Mouse (Mus musculus): Measurements from ENCODE around the gene Pan3. TPM values are rescaled to one million over a fixed set of nuclear protein-coding genes. Genes with fewer than 3 reads are reported as not detected.
"Not testable (repeated sequence)": the region's sequence is repeated elsewhere in the genome, so short reads cannot be mapped to it uniquely, and the experiment has no call there.

Pan3 gene
- total and polyA plus RNA-seq, 3 experiments: 20.0 to 30.5 (median 27.3) TPM

DNA sequence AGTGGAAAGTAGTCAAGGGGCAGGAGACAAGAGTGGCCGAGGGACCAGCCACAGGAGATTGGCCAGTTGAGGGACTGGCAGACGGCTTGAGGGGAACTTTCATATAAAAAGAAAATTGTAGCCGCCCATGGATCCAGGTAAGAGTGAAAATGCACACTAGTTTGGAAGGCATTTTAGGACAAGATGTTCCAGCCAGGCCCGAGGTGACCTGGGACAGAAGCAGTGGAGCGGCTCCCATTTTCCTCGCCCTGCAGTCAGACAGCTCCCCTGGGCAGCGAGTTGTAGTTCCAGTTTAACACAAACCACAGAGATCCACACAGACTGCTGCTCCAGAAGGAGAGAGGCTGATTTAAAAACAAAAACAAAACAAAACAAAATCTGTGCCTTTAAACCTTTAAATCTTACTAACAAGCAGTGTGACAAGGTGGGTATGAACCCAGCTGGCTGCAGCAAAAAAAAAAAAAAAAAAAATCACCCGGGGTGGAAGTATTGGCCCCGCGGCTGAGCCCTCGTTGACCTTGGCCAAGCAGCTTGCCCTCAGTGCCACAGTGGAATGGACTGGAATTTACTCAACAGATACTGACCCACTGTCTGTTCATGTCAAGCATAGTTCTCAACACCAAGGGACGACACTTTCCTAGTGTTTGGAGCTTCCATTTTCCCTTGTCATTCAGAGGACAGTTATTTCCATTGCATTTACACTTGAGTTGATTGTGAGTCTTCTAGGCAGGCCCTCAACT lies 119.2 kb downstream of the Pan3 start:
- no peaks in the 10 kb centered on the region for H3K36me3 ChIP-seq (ENCODE audit: control insufficient read depth, insufficient read depth, low read length)
- intact Hi-C loops (cut with DNase I): no loop called here

DNA sequence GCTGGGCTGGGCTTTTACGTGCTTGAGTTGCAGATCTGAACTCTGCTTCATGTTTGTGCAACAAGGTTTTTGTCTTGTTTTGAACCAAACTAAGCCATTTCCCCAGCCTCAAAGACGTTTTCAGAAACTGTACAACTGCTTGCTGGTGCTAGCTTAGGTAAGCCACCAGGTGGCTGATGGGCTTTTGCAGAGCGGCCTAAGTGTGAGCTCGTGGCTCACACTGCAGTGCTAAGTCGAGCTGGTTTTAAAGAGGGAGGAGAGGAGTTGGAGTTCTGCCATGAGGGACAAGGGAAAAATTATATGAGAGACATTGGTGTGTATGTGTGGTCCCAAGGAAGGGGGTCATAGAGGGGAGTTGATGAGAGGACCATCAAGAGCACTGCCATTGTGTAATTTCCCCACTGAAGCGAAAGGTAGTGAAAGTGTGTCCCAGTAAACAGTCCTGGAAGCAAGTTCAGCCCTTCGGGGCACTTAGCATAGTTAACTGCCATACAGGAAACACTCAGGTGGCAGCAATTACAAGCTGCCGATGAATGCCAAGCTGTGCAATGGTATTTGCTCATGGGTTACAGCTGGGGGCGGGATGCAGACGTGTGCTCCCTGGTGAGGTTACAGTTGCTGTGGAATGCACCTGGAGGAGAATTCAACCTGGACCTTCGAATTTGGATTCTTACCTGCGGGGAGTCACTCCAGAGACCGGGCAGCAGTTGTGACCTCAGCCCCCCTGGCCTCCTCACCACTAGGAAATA lies 122.1 kb downstream of the Pan3 start:
- intact Hi-C loops (cut with DNase I): no loop called here
- H3K79me2 ChIP-seq (replicated peaks; ENCODE audit: control insufficient read depth, insufficient read depth, low read length): no peaks in the 10 kb centered on the region
- no peaks in the 10 kb centered on the region for H3K4me1 ChIP-seq (ENCODE audit: control insufficient read depth, insufficient read depth, low read length)
- 88% methylated on average over 13 of the region's 13 CpGs for WGBS
- TF ChIP-seq POLR2A (IDR thresholded peaks at IDR 0.05; ENCODE audit: insufficient read depth, low read depth, low read length) (no peak), EP300 (IDR thresholded peaks at IDR 0.05; ENCODE audit: insufficient read depth, low read depth, low read length) (no peak), CTCF (IDR thresholded peaks at IDR 0.05) (no peak)
- no peak overlapping the region for H3K9ac ChIP-seq (ENCODE audit: low read depth, low read length)
- H3K27me3 ChIP-seq (ENCODE audit: control insufficient read depth, insufficient read depth, low read length): no peaks in the 10 kb centered on the region
- no peak overlapping the region for H3K4me3 ChIP-seq
- H3K36me3 ChIP-seq (ENCODE audit: control insufficient read depth, insufficient read depth, low read length): no peaks in the 10 kb centered on the region
- no peak for DNase-seq
- H3K27ac ChIP-seq: no peak overlapping the region

More for the DNA sequence above, 119.2 kb downstream of the Pan3 start:
- no peaks in the 10 kb centered on the region for H3K79me2 ChIP-seq (replicated peaks; ENCODE audit: control insufficient read depth, insufficient read depth, low read length)
- H3K4me1 ChIP-seq (ENCODE audit: control insufficient read depth, insufficient read depth, low read length): no peaks in the 10 kb centered on the region
- no peak for DNase-seq
- H3K4me3 ChIP-seq: no peak overlapping the region
- H3K9ac ChIP-seq (ENCODE audit: low read depth, low read length): no peak overlapping the region
- no peak overlapping the region for H3K27ac ChIP-seq
- WGBS: 69% methylated on average over 12 of the region's 12 CpGs
- H3K27me3 ChIP-seq (ENCODE audit: control insufficient read depth, insufficient read depth, low read length): no peaks in the 10 kb centered on the region
- TF ChIP-seq EP300 (IDR thresholded peaks at IDR 0.05; ENCODE audit: insufficient read depth, low read depth, low read length): no peak
- no peak for TF ChIP-seq CTCF (IDR thresholded peaks at IDR 0.05)
- no peak for TF ChIP-seq POLR2A (IDR thresholded peaks at IDR 0.05; ENCODE audit: insufficient read depth, low read depth, low read length)

DNA sequence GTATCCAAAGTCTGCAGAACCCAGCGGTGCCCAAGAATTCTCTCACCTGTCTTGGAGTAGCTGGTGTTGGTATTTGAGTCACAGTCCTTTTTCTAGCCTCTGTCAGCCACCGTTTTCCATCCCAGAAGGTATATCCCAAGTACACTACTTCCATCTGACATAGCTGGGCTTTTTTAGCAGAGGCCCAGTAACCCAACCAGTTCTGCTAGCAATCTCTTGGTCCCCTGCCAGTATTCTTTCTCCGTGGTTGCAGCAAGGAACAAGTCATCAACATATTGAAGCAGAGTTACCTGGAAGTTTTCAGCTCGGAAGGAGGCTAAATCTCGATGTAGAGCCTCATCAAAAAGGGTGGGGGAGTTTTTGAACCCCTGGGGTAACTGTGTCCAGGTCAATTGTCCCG lies 127.7 kb downstream of the Pan3 start:
- H3K4me3 ChIP-seq; H3K27me3 ChIP-seq (ENCODE audit: control insufficient read depth, insufficient read depth, low read length); H3K79me2 ChIP-seq (replicated peaks; ENCODE audit: control insufficient read depth, insufficient read depth, low read length); intact Hi-C loops (cut with DNase I); H3K9ac ChIP-seq (ENCODE audit: low read depth, low read length); H3K4me1 ChIP-seq (ENCODE audit: control insufficient read depth, insufficient read depth, low read length); DNase-seq; H3K27ac ChIP-seq; H3K36me3 ChIP-seq (ENCODE audit: control insufficient read depth, insufficient read depth, low read length): not testable (repeated sequence)
- WGBS: 58% methylated on average over 6 of the region's 6 CpGs

DNA sequence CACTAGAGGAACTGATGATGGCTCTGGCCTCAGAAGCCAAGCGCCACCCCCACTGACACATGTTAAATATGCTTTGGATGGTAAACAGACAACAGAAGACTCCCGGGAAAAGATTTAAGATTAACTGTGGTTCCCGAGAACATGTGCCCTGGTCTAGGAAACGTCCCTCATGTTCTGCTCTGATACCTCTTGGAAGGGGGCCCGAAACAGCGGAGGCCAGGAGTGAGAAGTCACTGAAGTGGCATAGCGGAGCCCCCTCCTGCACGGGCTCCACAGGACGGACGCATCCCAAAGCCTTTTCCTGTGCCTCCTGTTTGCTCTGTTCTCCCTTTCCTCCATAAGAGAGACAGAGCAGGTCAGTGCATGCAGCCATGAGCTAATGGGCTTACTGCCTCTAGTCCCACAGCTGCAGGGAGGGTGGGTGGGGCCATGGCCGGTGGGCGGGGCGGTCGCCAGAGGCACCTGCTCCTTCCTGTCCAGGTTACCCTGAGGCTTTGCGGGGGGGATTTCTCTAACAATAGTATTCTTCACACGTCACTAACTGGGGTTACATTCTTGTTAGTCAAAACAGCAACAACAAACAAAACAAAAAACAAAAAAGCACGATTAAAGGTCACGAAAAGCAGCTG lies 133.7 kb downstream of the Pan3 start:
- Histone ChIP-seq H3K9ac (ENCODE audit: low read depth, low read length) (no peak overlapping the region), H3K4me3 (no peak overlapping the region), H3K36me3 (ENCODE audit: control insufficient read depth, insufficient read depth, low read length) (no peaks in the 10 kb centered on the region), H3K79me2 (replicated peaks; ENCODE audit: control insufficient read depth, insufficient read depth, low read length) (no peaks in the 10 kb centered on the region), H3K27me3 (ENCODE audit: control insufficient read depth, insufficient read depth, low read length) (no peaks in the 10 kb centered on the region), H3K4me1 (ENCODE audit: control insufficient read depth, insufficient read depth, low read length) (no peaks in the 10 kb centered on the region), H3K27ac (no peak overlapping the region)
- no peak for TF ChIP-seq POLR2A (IDR thresholded peaks at IDR 0.05; ENCODE audit: insufficient read depth, low read depth, low read length)
- no peak for TF ChIP-seq CTCF (IDR thresholded peaks at IDR 0.05)
- no peak for TF ChIP-seq EP300 (IDR thresholded peaks at IDR 0.05; ENCODE audit: insufficient read depth, low read depth, low read length)
- no peak for DNase-seq
- WGBS: 70% methylated on average over 18 of the region's 18 CpGs
- intact Hi-C loops (cut with DNase I): no loop called here

DNA sequence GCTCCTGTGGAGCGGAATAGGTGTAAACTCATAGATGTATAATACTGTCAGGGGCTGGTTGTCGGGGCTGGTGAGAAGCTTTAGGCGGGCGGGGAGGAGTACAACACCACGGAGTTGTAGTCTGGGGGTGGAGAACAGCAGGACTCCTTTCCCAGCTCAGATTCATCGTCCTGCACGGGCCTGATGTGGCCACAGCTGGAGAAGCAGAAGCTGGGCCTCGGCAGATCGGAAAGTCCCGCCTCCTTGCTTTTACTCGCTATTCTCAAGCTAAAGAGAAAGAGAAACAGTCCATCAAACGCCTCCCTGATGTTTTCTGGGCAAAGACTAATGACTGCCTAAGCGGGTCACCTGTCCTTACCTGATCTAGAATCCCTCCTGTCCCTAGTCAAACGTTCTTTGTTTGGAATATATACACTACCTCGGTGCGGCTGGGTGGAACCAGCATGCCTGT lies 134.2 kb downstream of the Pan3 start:
- H3K79me2 ChIP-seq (replicated peaks; ENCODE audit: control insufficient read depth, insufficient read depth, low read length): no peaks in the 10 kb centered on the region
- H3K9ac ChIP-seq (ENCODE audit: low read depth, low read length): no peak overlapping the region
- intact Hi-C loops (cut with DNase I): no loop called here
- TF ChIP-seq POLR2A (IDR thresholded peaks at IDR 0.05; ENCODE audit: insufficient read depth, low read depth, low read length) (no peak), EP300 (IDR thresholded peaks at IDR 0.05; ENCODE audit: insufficient read depth, low read depth, low read length) (no peak), CTCF (IDR thresholded peaks at IDR 0.05) (no peak)
- 63% methylated on average over 16 of the region's 16 CpGs for WGBS
- H3K4me1 ChIP-seq (ENCODE audit: control insufficient read depth, insufficient read depth, low read length): no peaks in the 10 kb centered on the region
- H3K27ac ChIP-seq: no peak overlapping the region
- H3K4me3 ChIP-seq: no peak overlapping the region
- no peaks in the 10 kb centered on the region for H3K36me3 ChIP-seq (ENCODE audit: control insufficient read depth, insufficient read depth, low read length)
- no peak for DNase-seq
- no peaks in the 10 kb centered on the region for H3K27me3 ChIP-seq (ENCODE audit: control insufficient read depth, insufficient read depth, low read length)

DNA sequence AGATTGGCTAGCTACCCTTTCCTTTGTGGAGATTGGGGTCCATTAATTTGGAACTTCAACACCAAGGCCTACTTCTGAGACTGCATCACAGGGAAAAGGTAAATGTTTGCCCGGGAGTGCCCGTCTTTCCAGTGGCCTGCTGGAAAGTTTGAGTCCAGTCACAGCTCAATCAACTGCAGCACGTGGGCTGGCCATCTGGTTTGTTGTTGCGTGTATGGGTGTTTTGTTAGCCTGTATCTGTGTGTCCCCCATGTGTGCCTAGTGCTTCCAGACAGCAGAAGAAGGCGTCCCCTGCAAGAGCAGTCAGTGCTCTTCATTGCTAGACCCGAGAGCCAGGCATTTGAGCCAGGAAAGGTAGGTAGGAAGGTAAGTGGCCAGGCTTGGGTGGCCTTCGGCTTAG lies 135.5 kb downstream of the Pan3 start:
- Histone ChIP-seq H3K4me3 (no peak overlapping the region), H3K36me3 (ENCODE audit: control insufficient read depth, insufficient read depth, low read length) (no peaks in the 10 kb centered on the region), H3K27ac (no peak overlapping the region), H3K79me2 (replicated peaks; ENCODE audit: control insufficient read depth, insufficient read depth, low read length) (no peaks in the 10 kb centered on the region), H3K4me1 (ENCODE audit: control insufficient read depth, insufficient read depth, low read length) (no peaks in the 10 kb centered on the region), H3K27me3 (ENCODE audit: control insufficient read depth, insufficient read depth, low read length) (no peaks in the 10 kb centered on the region), H3K9ac (ENCODE audit: low read depth, low read length) (no peak overlapping the region)
- WGBS: 88% methylated on average over 7 of the region's 7 CpGs
- intact Hi-C loops (cut with DNase I): no loop called here
- TF ChIP-seq POLR2A (IDR thresholded peaks at IDR 0.05; ENCODE audit: insufficient read depth, low read depth, low read length) (no peak), CTCF (IDR thresholded peaks at IDR 0.05) (no peak), EP300 (IDR thresholded peaks at IDR 0.05; ENCODE audit: insufficient read depth, low read depth, low read length) (no peak)
- no peak for DNase-seq

Data from heart, adult 2 months (tissue).